Mouse (Mus musculus): ENCODE data around the gene Uqcc1. TPM values are rescaled to one million over a fixed set of nuclear protein-coding genes. Genes with fewer than 3 reads are reported as not detected.
"Not testable (repeated sequence)": the region's sequence is repeated elsewhere in the genome, so short reads cannot be mapped to it uniquely, and the experiment has no call there.

Gene Uqcc1
- polyA plus RNA-seq, 1 experiment from 2014 or later: 65.6 TPM

DNA sequence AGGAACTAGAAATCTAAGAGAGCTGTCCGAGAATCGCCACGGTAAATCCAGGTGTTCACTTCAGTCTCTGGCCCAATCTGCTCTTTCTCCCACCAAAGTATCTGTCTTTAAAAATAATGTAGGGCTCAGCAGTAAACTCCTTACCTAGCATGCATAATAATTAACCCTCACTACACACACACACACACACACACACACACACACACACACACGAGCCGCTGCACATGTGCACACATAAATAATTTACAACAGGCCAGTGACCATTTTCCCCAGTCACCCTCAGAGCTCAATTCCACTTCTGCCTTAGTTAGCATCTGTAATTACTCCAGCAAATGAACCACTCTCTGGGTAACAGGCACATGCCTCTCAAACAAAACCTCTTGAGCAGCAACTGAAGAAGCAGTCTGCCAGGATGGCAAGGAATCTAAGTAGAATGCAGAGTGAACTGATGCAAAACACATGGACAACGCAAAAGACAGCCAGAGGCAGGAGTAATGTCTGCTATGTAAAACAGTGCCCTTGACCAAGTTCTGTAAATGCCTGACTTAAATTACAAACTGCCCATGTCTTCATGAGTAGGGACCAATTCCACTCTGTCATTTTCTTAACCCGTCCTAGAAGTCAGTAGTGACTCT lies 1.3 kb downstream of the Uqcc1 start:
- Histone ChIP-seq H3K4me1 (peaks cover 13% of the 10 kb centered on the region), H3K9me3 (replicated peaks) (no peaks in the 10 kb centered on the region), H3K27me3 (no peaks in the 10 kb centered on the region), H3K4me3 (replicated peaks) (peak overlapping the region; percentile 68), H3K9ac (no peak overlapping the region; the same call in 1 of the 2 replicates), H3K36me3 (peaks cover 4% of the 10 kb centered on the region; the same call in 1 of the 2 replicates), H3K4me2 (replicated peaks) (peak overlapping the region; percentile 65), H3K27ac (replicated peaks) (peak overlapping the region; percentile 34; the same call in 1 of the 2 replicates)
- no peak for ATAC-seq (ENCODE audit: insufficient number of reproducible peaks, low FRiP score, low TSS enrichment, low read depth)
- whole genome bisulfite sequencing: 52% methylated on average over 7 of the region's 7 CpGs

- H3K36me3 ChIP-seq: peaks cover 16% of the 10 kb centered on the region; the same call in 1 of the 2 replicates
- not testable (repeated sequence) for H3K9me3 ChIP-seq (replicated peaks); H3K4me3 ChIP-seq (replicated peaks); H3K4me2 ChIP-seq (replicated peaks); ATAC-seq (ENCODE audit: insufficient number of reproducible peaks, low FRiP score, low TSS enrichment, low read depth); H3K27ac ChIP-seq (replicated peaks); H3K9ac ChIP-seq; H3K27me3 ChIP-seq; H3K4me1 ChIP-seq
- WGBS: 81% methylated on average over 6 of the region's 6 CpGs
Observed at GRCm38 (mm10) chr2:155925213-155925612, 4.9 kb downstream of the Uqcc1 start.

DNA sequence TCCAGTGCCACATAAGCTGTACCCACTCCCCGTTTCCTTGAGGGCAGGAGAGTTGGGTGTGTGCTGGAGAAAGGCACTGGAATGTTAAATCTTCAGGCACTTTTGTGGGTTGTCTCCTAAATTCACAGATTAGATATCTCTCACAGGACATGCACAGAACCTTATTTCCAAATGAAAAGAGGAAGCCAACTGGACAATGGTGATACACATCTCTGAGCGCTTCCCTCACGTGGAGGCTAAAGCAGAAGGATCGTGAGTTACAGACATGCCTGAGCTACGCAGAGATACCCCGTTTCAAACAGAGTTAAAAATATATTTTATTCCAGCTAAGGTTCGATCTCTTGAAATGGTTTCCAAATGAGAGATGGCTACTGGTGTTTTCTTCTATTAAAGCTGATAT lies 7.0 kb downstream of the Uqcc1 start:
- H3K9ac ChIP-seq: no peak overlapping the region
- WGBS: 93% methylated on average over 7 of the region's 7 CpGs
- no peak overlapping the region for H3K4me3 ChIP-seq (replicated peaks)
- H3K27ac ChIP-seq (replicated peaks): no peak overlapping the region
- no peaks in the 10 kb centered on the region for H3K4me1 ChIP-seq
- H3K27me3 ChIP-seq: no peaks in the 10 kb centered on the region
- no peak for ATAC-seq (ENCODE audit: insufficient number of reproducible peaks, low FRiP score, low TSS enrichment, low read depth)
- H3K4me2 ChIP-seq (replicated peaks): no peak overlapping the region
- H3K9me3 ChIP-seq (replicated peaks): no peaks in the 10 kb centered on the region
- peaks cover 20% of the 10 kb centered on the region; the same call in 1 of the 2 replicates for H3K36me3 ChIP-seq

DNA sequence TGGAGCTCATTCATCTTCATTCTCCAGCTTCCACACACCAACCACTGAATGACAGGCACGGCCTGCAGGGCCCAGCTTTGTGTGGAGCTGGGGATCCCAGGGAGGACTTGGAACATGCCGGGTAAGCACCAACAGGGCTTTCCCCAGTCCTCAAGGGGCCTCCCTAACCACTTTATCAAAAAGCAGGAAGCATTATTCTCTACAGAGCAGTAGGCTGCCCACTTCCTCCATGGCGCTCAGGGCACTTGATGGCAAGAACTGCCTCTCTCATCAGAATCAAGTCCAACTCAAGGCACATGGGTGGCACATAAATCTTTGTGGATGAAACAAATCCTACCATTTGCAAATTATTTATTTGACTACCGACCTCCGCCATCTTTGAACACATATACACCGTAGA lies 15.4 kb downstream of the Uqcc1 start:
- no peaks in the 10 kb centered on the region for H3K9me3 ChIP-seq (replicated peaks)
- no peaks in the 10 kb centered on the region for H3K4me1 ChIP-seq
- H3K9ac ChIP-seq: no peak overlapping the region
- H3K4me2 ChIP-seq (replicated peaks): no peak overlapping the region
- no peak overlapping the region for H3K27ac ChIP-seq (replicated peaks)
- peaks cover 47% of the 10 kb centered on the region for H3K36me3 ChIP-seq
- no peaks in the 10 kb centered on the region for H3K27me3 ChIP-seq
- H3K4me3 ChIP-seq (replicated peaks): no peak overlapping the region
- WGBS: 91% methylated on average over 6 of the region's 6 CpGs
- no peak for ATAC-seq (ENCODE audit: insufficient number of reproducible peaks, low FRiP score, low TSS enrichment, low read depth)

- no peak overlapping the region for H3K27ac ChIP-seq (replicated peaks)
- H3K9me3 ChIP-seq (replicated peaks): no peaks in the 10 kb centered on the region
- no peaks in the 10 kb centered on the region for H3K4me1 ChIP-seq
- ATAC-seq (ENCODE audit: insufficient number of reproducible peaks, low FRiP score, low TSS enrichment, low read depth): no peak
- H3K4me2 ChIP-seq (replicated peaks): no peak overlapping the region
- 88% methylated on average over 6 of the region's 6 CpGs for WGBS
- H3K4me3 ChIP-seq (replicated peaks): no peak overlapping the region
- no peaks in the 10 kb centered on the region for H3K27me3 ChIP-seq
- H3K36me3 ChIP-seq: peaks cover 36% of the 10 kb centered on the region
- H3K9ac ChIP-seq: no peak overlapping the region
Observed at GRCm38 (mm10) chr2:155903632-155904008, 26.5 kb downstream of the Uqcc1 start.

DNA sequence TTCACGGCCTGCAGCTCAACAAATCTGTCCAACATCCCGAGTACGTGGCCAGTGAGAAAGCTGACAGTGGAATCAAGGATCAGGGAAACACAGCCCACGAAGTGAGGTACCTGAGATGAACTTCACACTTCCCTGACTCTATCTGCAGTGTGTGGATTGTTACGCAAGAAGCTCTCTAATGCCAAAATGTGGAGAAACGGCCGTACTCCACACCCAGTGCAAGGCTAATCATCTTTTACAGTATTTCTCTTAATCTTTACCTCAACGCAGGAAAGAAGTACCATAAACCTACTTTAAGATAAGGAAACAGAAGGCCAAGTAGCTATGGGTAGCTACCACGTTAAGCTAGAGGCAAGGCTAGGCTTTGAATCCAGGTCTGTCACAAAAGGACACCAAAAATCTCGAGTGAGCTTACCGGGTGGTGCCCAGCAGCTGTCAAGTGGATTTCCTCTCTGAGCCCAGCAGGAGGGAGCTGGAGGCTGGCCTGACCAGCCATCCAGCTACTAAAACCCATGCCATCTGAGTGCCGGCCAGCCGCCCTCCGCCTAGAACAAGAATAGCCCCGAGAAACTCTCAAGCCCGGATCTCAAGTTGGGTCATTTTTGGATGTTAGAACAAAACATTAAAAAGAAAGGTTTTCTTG lies 27.0 kb downstream of the Uqcc1 start:
- H3K4me1 ChIP-seq: no peaks in the 10 kb centered on the region
- H3K36me3 ChIP-seq: peaks cover 38% of the 10 kb centered on the region
- no peaks in the 10 kb centered on the region for H3K27me3 ChIP-seq
- no peak overlapping the region for H3K4me3 ChIP-seq (replicated peaks)
- H3K9ac ChIP-seq: no peak overlapping the region
- H3K4me2 ChIP-seq (replicated peaks): no peak overlapping the region
- no peaks in the 10 kb centered on the region for H3K9me3 ChIP-seq (replicated peaks)
- no peak for ATAC-seq (ENCODE audit: insufficient number of reproducible peaks, low FRiP score, low TSS enrichment, low read depth)
- H3K27ac ChIP-seq (replicated peaks): no peak overlapping the region
- 81% methylated on average over 16 of the region's 16 CpGs for WGBS

DNA sequence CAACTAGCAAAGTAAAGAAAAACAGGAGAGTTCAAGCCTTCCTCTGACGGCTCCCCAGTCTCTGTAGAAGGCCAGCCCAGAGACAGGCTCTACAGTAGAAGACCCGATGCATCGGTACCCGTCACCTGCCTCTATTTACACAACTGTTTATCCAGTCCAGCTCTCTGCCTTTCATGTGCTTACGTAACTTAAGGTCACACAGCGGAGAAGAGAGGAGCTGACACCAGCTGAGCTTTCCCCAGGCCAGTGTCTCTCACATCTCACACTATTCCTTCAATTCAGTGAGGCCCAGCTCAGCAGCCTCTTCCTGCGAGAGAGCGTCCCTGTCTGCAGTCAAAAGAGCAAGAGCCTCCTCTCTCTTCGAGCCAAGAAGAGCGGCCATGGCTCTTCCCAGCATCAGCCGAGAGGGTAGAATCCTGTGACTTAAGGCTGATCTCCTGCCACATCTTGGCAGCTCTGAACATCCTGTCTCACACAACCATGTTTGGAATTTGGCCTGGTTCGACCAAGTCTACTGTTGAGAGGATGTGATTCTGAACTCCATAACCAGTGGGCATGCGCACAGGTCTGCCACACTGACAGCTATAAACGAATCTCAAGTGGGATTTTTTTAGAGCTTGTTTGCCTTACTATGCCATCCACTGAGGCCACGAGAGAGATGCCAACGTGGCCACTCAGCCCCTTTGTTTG lies 34.9 kb downstream of the Uqcc1 start:
- no peak overlapping the region for H3K4me2 ChIP-seq (replicated peaks)
- ATAC-seq (ENCODE audit: insufficient number of reproducible peaks, low FRiP score, low TSS enrichment, low read depth): no peak
- H3K36me3 ChIP-seq: peaks cover 39% of the 10 kb centered on the region
- no peaks in the 10 kb centered on the region for H3K27me3 ChIP-seq
- no peak overlapping the region for H3K27ac ChIP-seq (replicated peaks)
- H3K4me1 ChIP-seq: no peaks in the 10 kb centered on the region
- no peak overlapping the region for H3K4me3 ChIP-seq (replicated peaks)
- H3K9me3 ChIP-seq (replicated peaks): no peaks in the 10 kb centered on the region
- H3K9ac ChIP-seq: no peak overlapping the region
- WGBS: 90% methylated on average over 16 of the region's 16 CpGs

DNA sequence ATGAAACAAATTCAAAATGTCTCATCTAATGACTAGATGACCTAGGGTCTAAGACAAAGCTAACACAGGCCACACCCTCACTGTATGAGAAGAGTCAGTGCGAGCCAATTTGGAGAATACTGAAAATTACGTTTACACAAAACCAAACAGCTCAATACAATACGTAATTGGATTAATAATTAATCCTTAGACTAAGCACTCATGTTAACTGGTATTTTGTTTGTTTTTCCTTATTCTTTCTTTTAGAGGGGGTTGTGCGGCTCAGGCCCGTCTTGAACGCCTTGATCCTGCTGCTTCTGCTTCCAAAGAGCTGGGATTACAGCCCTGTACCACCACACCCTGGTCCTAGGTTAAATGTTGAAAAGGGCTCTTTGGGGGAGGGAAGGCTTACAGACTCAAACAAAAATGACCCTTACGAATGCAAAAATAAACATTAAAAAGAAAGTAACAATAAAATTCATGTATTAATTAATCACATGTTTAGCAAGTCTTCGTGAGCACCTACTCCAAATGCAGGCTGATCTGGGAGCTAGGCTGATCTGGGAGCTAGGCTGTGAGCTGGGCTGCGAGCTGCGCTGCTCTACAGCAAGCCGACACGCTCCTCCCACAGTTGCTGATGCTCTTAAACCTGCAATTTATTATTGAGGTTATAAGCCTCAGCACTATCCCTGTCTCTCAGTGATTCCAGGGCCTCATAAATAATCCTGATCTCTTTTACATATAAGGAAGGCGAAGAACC lies 35.6 kb downstream of the Uqcc1 start:
- no peak overlapping the region for H3K27ac ChIP-seq (replicated peaks)
- H3K4me2 ChIP-seq (replicated peaks): no peak overlapping the region
- no peak for ATAC-seq (ENCODE audit: insufficient number of reproducible peaks, low FRiP score, low TSS enrichment, low read depth)
- peaks cover 33% of the 10 kb centered on the region for H3K36me3 ChIP-seq
- no peaks in the 10 kb centered on the region for H3K9me3 ChIP-seq (replicated peaks)
- 90% methylated on average over 13 of the region's 13 CpGs for WGBS
- no peaks in the 10 kb centered on the region for H3K4me1 ChIP-seq
- H3K9ac ChIP-seq: no peak overlapping the region
- no peaks in the 10 kb centered on the region for H3K27me3 ChIP-seq
- H3K4me3 ChIP-seq (replicated peaks): no peak overlapping the region

DNA sequence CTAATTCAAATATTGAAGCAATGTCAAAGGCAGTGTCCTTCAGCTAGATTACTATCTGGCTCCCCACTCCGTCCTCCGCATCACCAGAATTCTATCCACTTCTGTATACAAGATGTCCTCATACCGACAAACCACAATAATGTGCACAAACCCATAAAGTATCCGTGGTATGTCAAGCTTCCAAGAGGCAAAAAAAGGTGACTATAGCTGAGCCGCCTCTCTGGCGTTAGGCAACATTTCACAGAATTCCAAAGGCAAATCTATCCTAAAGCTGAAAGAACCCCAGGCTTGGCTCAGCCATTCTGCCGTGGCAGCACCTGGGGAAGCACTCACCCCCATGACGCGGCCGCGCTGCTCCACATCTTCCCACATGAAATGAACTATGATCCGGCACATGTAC lies 43.3 kb downstream of the Uqcc1 start:
- Histone ChIP-seq H3K36me3 (peaks cover 16% of the 10 kb centered on the region), H3K27ac (replicated peaks) (no peak overlapping the region), H3K4me3 (replicated peaks) (no peak overlapping the region), H3K9ac (no peak overlapping the region), H3K9me3 (replicated peaks) (no peaks in the 10 kb centered on the region), H3K4me1 (no peaks in the 10 kb centered on the region), H3K27me3 (no peaks in the 10 kb centered on the region), H3K4me2 (replicated peaks) (no peak overlapping the region)
- 0 out of 2 replicates have a peak, but pooled peaks have one; percentile 22 for ATAC-seq (ENCODE audit: insufficient number of reproducible peaks, low FRiP score, low TSS enrichment, low read depth)
- WGBS: 63% methylated on average over 12 of the region's 12 CpGs

DNA sequence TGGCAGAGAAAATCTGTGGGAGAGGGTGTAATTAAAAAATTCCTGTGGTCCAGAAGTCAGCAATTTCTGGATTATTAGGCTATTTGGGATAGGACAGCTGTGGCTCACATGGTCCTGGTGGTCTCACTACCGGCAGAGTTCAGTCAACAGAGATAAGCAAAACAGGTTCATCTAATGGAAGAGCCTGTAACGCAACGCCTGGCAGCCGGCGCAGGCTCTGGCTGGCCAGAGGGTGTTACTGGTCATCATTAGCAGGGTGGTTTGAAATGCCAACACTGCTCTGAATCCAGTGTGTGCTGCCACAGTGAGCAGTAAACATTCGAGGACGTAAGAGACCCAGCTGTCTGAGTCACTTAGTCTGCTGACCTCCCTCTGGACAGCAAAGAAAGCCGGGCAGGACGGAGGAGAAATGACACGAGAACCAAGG lies 44.8 kb downstream of the Uqcc1 start:
- Histone ChIP-seq H3K4me2 (replicated peaks) (no peak overlapping the region), H3K27me3 (no peaks in the 10 kb centered on the region), H3K9me3 (replicated peaks) (no peaks in the 10 kb centered on the region), H3K4me1 (no peaks in the 10 kb centered on the region), H3K9ac (no peak overlapping the region), H3K36me3 (peaks cover 13% of the 10 kb centered on the region), H3K4me3 (replicated peaks) (no peak overlapping the region), H3K27ac (replicated peaks) (no peak overlapping the region)
- no peak for ATAC-seq (ENCODE audit: insufficient number of reproducible peaks, low FRiP score, low TSS enrichment, low read depth)
- WGBS: 74% methylated on average over 10 of the region's 10 CpGs

- no peak overlapping the region for H3K27ac ChIP-seq (replicated peaks)
- no peaks in the 10 kb centered on the region for H3K4me1 ChIP-seq
- peaks cover 19% of the 10 kb centered on the region for H3K36me3 ChIP-seq
- H3K27me3 ChIP-seq: no peaks in the 10 kb centered on the region
- no peak overlapping the region for H3K9ac ChIP-seq
- 77% methylated on average over 3 of the region's 3 CpGs for WGBS
- H3K9me3 ChIP-seq (replicated peaks): no peaks in the 10 kb centered on the region
- ATAC-seq (ENCODE audit: insufficient number of reproducible peaks, low FRiP score, low TSS enrichment, low read depth): no peak
- no peak overlapping the region for H3K4me3 ChIP-seq (replicated peaks)
- H3K4me2 ChIP-seq (replicated peaks): no peak overlapping the region
Observed at GRCm38 (mm10) chr2:155882087-155882486, 48.0 kb downstream of the Uqcc1 start.
